Comparison of ENCODE assay signal across 8 mouse cellular contexts in the genomic region with DNA sequence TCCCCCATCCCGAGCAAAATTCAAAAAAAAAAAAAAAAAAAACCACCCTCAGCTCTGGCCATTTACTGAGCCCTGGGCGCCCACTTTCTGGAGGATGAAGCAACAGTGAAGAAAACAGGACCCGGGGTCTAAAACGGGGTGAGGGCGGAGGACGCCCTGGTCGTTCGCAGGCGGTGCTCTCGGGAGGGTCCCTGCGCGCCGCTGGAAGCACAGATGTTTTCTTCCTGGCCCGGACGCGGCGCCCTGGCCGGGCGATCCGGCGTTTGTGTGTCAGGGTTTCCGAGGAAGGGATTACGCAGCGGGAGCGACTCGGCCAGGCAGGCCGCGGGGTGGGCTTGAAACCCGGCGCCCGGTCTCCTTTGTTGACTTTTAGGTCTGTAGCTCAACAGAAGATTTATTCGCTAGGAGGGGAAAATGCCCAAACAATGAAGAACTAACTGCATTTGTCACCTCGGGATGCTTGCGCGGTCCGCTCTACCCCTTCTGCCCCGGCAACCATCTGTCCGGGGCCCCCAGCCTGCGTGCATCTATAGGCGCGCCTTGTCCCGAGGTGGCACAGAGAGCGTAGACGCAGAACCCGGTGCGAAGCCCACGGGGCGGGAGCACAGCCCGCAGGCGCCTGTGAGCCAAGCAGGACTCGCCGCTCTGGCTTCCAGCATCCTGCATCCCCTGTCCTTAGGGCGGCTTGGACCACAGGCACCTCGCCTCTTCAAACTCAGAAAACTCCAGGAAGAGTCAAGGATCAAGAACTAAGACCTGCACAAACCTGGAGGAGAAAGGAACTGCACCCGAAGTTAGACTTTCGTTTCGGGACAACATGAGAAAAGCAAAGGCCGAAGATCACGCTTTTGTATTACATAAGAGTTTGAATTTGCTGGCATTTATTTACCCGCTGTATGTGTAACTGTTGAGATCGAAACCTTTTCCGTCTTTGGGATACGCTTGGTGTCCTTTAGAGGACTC. TPM values are rescaled to one million over a fixed set of nuclear protein-coding genes. Genes with fewer than 3 reads are reported as not detected.
DNase-seq lines count a peak whose midpoint lies in the region; ATAC-seq and TF ChIP-seq lines count a peak whose summit lies in the region.

No protein-coding gene starts in this region.

- TF ChIP-seq CTCF in kidney, adult 2 months (conservative IDR thresholded peaks at IDR 0.05; ENCODE audit: insufficient read depth, insufficient read length, low read depth, low read length), result no peak
- TF ChIP-seq CTCF in liver, postnatal 0 days (IDR thresholded peaks at IDR 0.05; ENCODE audit: low read depth), result no peak

- peaks cover 26% of the 10 kb centered on the region for H3K27me3 ChIP-seq in kidney, adult 2 months (replicated peaks; ENCODE audit: control insufficient read depth, insufficient read depth, low read length)
- peaks cover 92% of the 10 kb centered on the region for H3K27me3 ChIP-seq in embryonic facial prominence, embryonic 14.5 days (replicated peaks; ENCODE audit: control insufficient read depth, insufficient read depth, low read length)
- H3K27me3 ChIP-seq in hindbrain, embryonic 16.5 days (replicated peaks; ENCODE audit: control insufficient read depth, insufficient read depth, low read length), result peaks cover 71% of the 10 kb centered on the region
- H3K27me3 ChIP-seq in liver, postnatal 0 days (ENCODE audit: insufficient read depth, low read length), result peaks cover 84% of the 10 kb centered on the region

- H3K27ac ChIP-seq in kidney, adult 2 months (ENCODE audit: insufficient read depth, low read depth, low read length), result no peak overlapping the region
- no peak overlapping the region for H3K27ac ChIP-seq in embryonic facial prominence, embryonic 14.5 days (replicated peaks; ENCODE audit: low read depth, low read length)
- H3K27ac ChIP-seq in hindbrain, embryonic 16.5 days (ENCODE audit: low read depth, low read length), result no peak overlapping the region
- H3K27ac ChIP-seq in liver, postnatal 0 days (ENCODE audit: low read depth), result peak overlapping the region; percentile 91

- H3K36me3 ChIP-seq in kidney, adult 2 months (ENCODE audit: control insufficient read depth, insufficient read depth, low read length), result no peaks in the 10 kb centered on the region
- H3K36me3 ChIP-seq in embryonic facial prominence, embryonic 14.5 days (ENCODE audit: control insufficient read depth, insufficient read depth, low read length), result no peaks in the 10 kb centered on the region
- no peaks in the 10 kb centered on the region for H3K36me3 ChIP-seq in hindbrain, embryonic 16.5 days (ENCODE audit: control insufficient read depth, insufficient read depth, low read length)
- H3K36me3 ChIP-seq in liver, postnatal 0 days (replicated peaks; ENCODE audit: insufficient read depth, low read length), result no peaks in the 10 kb centered on the region

- TF ChIP-seq POLR2A in kidney, adult 2 months (IDR thresholded peaks at IDR 0.05; ENCODE audit: low read depth, low read length), result no peak

- WGBS in kidney, adult 2 months, result 3% methylated on average over 63 of the region's 63 CpGs
- WGBS in embryonic facial prominence, embryonic 14.5 days, result 2% methylated on average over 57 of the region's 63 CpGs
- under 1% methylated on average over 61 of the region's 63 CpGs for WGBS in hindbrain, embryonic 16.5 days
- WGBS in liver, postnatal 0 days (ENCODE audit: insufficient replicate concordance), result 1% methylated on average over 62 of the region's 63 CpGs

- H3K4me3 ChIP-seq in kidney, adult 2 months (ENCODE audit: insufficient read depth, low read depth, low read length), result no peak overlapping the region; the same call in 1 of the 2 replicates
- peak overlapping the region; percentile 25 for H3K4me3 ChIP-seq in embryonic facial prominence, embryonic 14.5 days (ENCODE audit: low read depth, low read length)
- peak overlapping the region; percentile 3; the same call in 1 of the 2 replicates for H3K4me3 ChIP-seq in hindbrain, embryonic 16.5 days (ENCODE audit: low read length)
- peak overlapping the region; percentile 46 for H3K4me3 ChIP-seq in liver, postnatal 0 days (ENCODE audit: low read depth, low read length)

- intact Hi-C loops in left cerebral cortex, postnatal 10 days (cut with DNase I), result loop anchor here (5.0 kb wide), 4 partner anchors 257 to 1002 kb away; partner anchors contain the start of genes Nkx2-1 and Nkx2-9

- no peak for TF ChIP-seq EP300 in liver, postnatal 0 days (IDR thresholded peaks at IDR 0.05; ENCODE audit: low read depth)

- 0 out of 2 replicates have a peak, but pooled peaks have one; percentile 17 for ATAC-seq in embryonic facial prominence, embryonic 14.5 days (ENCODE audit: low read depth)
- ATAC-seq in hindbrain, embryonic 16.5 days, result no peak
- peak; percentile 68 for ATAC-seq in liver, postnatal 0 days

- H3K4me2 ChIP-seq in embryonic facial prominence, embryonic 14.5 days (ENCODE audit: low read depth, low read length), result peak overlapping the region; percentile 50
- peak overlapping the region; percentile 30 for H3K4me2 ChIP-seq in hindbrain, embryonic 16.5 days (ENCODE audit: low read length)
- peak overlapping the region; percentile 70 for H3K4me2 ChIP-seq in liver, postnatal 0 days (ENCODE audit: low read depth, low read length)

- no peaks in the 10 kb centered on the region for H3K4me1 ChIP-seq in kidney, adult 2 months (ENCODE audit: control insufficient read depth, insufficient read depth, low read length)
- H3K4me1 ChIP-seq in embryonic facial prominence, embryonic 14.5 days (ENCODE audit: control insufficient read depth, insufficient read depth, low read length), result peaks cover 16% of the 10 kb centered on the region; the same call in 1 of the 2 replicates
- H3K4me1 ChIP-seq in hindbrain, embryonic 16.5 days (ENCODE audit: control insufficient read depth, insufficient read depth, low read depth, low read length), result no peaks in the 10 kb centered on the region
- H3K4me1 ChIP-seq in liver, postnatal 0 days (ENCODE audit: insufficient read depth), result peaks cover 5% of the 10 kb centered on the region

- no peaks in the 10 kb centered on the region for H3K9me3 ChIP-seq in embryonic facial prominence, embryonic 14.5 days (ENCODE audit: control insufficient read depth, low read length)
- peaks cover 3% of the 10 kb centered on the region; the same call in 1 of the 2 replicates for H3K9me3 ChIP-seq in hindbrain, embryonic 16.5 days (ENCODE audit: control insufficient read depth, low read length)
- no peaks in the 10 kb centered on the region for H3K9me3 ChIP-seq in liver, postnatal 0 days (ENCODE audit: low read length)

- peak overlapping the region; percentile 48; the same call in 1 of the 2 replicates for H3K9ac ChIP-seq in embryonic facial prominence, embryonic 14.5 days (ENCODE audit: low read depth, low read length)
- H3K9ac ChIP-seq in hindbrain, embryonic 16.5 days (ENCODE audit: low read depth, low read length), result no peak overlapping the region
- peak overlapping the region; percentile 59 for H3K9ac ChIP-seq in liver, postnatal 0 days (replicated peaks)

- DNase-seq in kidney, adult 2 months, result peak; percentile 72
- DNase-seq in kidney, adult 11 months, result no peak
- DNase-seq in embryonic facial prominence, embryonic 14.5 days (ENCODE audit: low spot score), result no peak
- peak; percentile 60 for DNase-seq in liver, postnatal 0 days
- peak; percentile 45 for DNase-seq in testis, postnatal 10 days (ENCODE audit: low spot score)
- no peak for DNase-seq in ovary, adult 18-20 months (ENCODE audit: low spot score)
- DNase-seq in left cerebral cortex, postnatal 10 days (ENCODE audit: extremely low spot score in 1 of 2, low spot score in 2 of 2), result no peak

RNA-seq across cellular contexts. Expression of gene Foxa1, which starts 7.8 kb away (rescaled TPM):
- 0.67 and 0.98 TPM in 2 replicates for polyA plus RNA-seq in kidney, adult 2 months (2012; rRNA removed)
- 2.3 and 3.2 TPM in 2 replicates for polyA plus RNA-seq in embryonic facial prominence, embryonic 14.5 days (2014; fragmentation: Nextera tagmentation; extraction: Ambion mirVana)
- 0.18 and 0.59 TPM in 2 replicates for polyA plus RNA-seq in hindbrain, embryonic 16.5 days (2015; fragmentation: Nextera tagmentation; extraction: Ambion mirVana)
- polyA plus RNA-seq in liver, postnatal 0 days (2015; fragmentation: Nextera tagmentation; extraction: Ambion mirVana), result 1.5 and 2.3 TPM in 2 replicates
- total RNA-seq in left cerebral cortex, postnatal 10 days (2021), result not detected

RNA-seq across cellular contexts. Expression of gene Ttc6, which starts 25.0 kb away (rescaled TPM):
- 0.02 and 0.15 TPM in 2 replicates for polyA plus RNA-seq in kidney, adult 2 months (2012; rRNA removed)
- polyA plus RNA-seq in embryonic facial prominence, embryonic 14.5 days (2014; fragmentation: Nextera tagmentation; extraction: Ambion mirVana), result 0.78 and 0.80 TPM in 2 replicates
- polyA plus RNA-seq in hindbrain, embryonic 16.5 days (2015; fragmentation: Nextera tagmentation; extraction: Ambion mirVana), result 0.57 and 0.76 TPM in 2 replicates
- polyA plus RNA-seq in liver, postnatal 0 days (2015; fragmentation: Nextera tagmentation; extraction: Ambion mirVana), result 0.08 and 0.09 TPM in 2 replicates
- 1 to 10 TPM in 1 of 2 experiments, under 1 TPM in 1; 0.62 to 1.2 TPM for total RNA-seq in left cerebral cortex, postnatal 10 days (2021)

Comparison
In these comparisons a context has a peak if more than half of its experiments do, and no peak if none do; other contexts are left out.
1. DNase-seq: peak in kidney, adult 2 months (single experiment), liver, postnatal 0 days (single experiment) and testis, postnatal 10 days (single experiment); none in kidney, adult 11 months (single experiment), embryonic facial prominence, embryonic 14.5 days (single experiment), ovary, adult 18-20 months (single experiment) and left cerebral cortex, postnatal 10 days (0 of 2).
2. Peak in every context shown above with its lines, with median percentiles within 50 percentile points of each other: H3K4me2 ChIP-seq.